Mouse (Mus musculus) ES-E14 (cell line): Measurements from ENCODE around the gene Pla2g12b.

Source experiments
- MAFK ChIP-seq: IDR thresholded peaks from 2 replicates; pipeline ENCODE4 v1.6.1; 2014; ENCODE audit warnings: mild to moderate bottlenecking, low read depth, low read length, inconsistent platforms; ENCODE audit not compliant: insufficient read depth
- ZNF384 ChIP-seq: IDR thresholded peaks from 2 replicates; pipeline ENCODE4 v1.6.1; 2012; ENCODE audit warnings: low read depth, low read length, inconsistent platforms

GRCm38 (mm10) chr10:59444106-59444505, 40.6 kb downstream of the Pla2g12b start:
- TF ChIP-seq MAFK (no peak), ZNF384 (no peak)
